In the genomic region with DNA sequence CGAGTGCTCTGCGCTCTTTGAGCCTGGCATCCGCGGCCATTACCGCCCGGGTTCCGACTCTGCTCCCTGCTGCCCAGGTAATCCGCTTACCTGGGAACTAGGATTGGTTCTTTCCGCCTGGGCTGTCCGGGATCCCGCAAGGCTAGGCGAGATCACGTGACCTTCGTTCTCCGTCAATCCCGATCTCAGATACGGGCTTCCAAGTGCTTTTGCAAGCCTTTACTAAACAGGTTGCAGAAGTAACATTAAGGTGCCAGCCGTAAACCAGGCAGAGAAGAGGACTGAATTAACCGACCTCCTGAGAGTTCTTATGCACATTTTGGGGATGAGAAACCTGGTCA, we compare ENCODE assay signal across 8 mouse cellular contexts. TPM values are rescaled to one million over a fixed set of nuclear protein-coding genes. Genes with fewer than 3 reads are reported as not detected.
DNase-seq lines count a peak whose midpoint lies in the region; ATAC-seq and TF ChIP-seq lines count a peak whose summit lies in the region.

No protein-coding gene starts in this region.

- H3K27ac ChIP-seq in liver, adult 2 months (replicated peaks; ENCODE audit: insufficient read depth, low read depth, low read length), result peak overlapping the region; percentile 86
- peak overlapping the region; percentile 72 for H3K27ac ChIP-seq in embryonic facial prominence, embryonic 12.5 days
- H3K27ac ChIP-seq in intestine, embryonic 15.5 days, result peak overlapping the region; percentile 89
- H3K27ac ChIP-seq in neural tube, embryonic 12.5 days, result no peak overlapping the region

- no peaks in the 10 kb centered on the region for H3K27me3 ChIP-seq in liver, adult 2 months (ENCODE audit: control insufficient read depth, insufficient read depth, low read length)
- H3K27me3 ChIP-seq in embryonic facial prominence, embryonic 12.5 days, result no peaks in the 10 kb centered on the region
- H3K27me3 ChIP-seq in intestine, embryonic 15.5 days (replicated peaks), result no peaks in the 10 kb centered on the region
- no peaks in the 10 kb centered on the region for H3K27me3 ChIP-seq in neural tube, embryonic 12.5 days (replicated peaks)

- no peaks in the 10 kb centered on the region for H3K9me3 ChIP-seq in embryonic facial prominence, embryonic 12.5 days
- H3K9me3 ChIP-seq in intestine, embryonic 15.5 days, result no peaks in the 10 kb centered on the region
- no peaks in the 10 kb centered on the region for H3K9me3 ChIP-seq in neural tube, embryonic 12.5 days

- TF ChIP-seq CTCF in liver, adult 2 months (IDR thresholded peaks at IDR 0.05; ENCODE audit: low read depth, low read length), result no peak

- peak overlapping the region; percentile 76 for H3K4me2 ChIP-seq in embryonic facial prominence, embryonic 12.5 days (replicated peaks)
- H3K4me2 ChIP-seq in intestine, embryonic 15.5 days (replicated peaks), result peak overlapping the region; percentile 73
- peak overlapping the region; percentile 93 for H3K4me2 ChIP-seq in neural tube, embryonic 12.5 days (replicated peaks)

- H3K4me1 ChIP-seq in liver, adult 2 months (ENCODE audit: control insufficient read depth, insufficient read depth, low read length), result peaks cover 10% of the 10 kb centered on the region
- peaks cover 29% of the 10 kb centered on the region for H3K4me1 ChIP-seq in embryonic facial prominence, embryonic 12.5 days
- H3K4me1 ChIP-seq in intestine, embryonic 15.5 days (replicated peaks), result peaks cover 27% of the 10 kb centered on the region
- peaks cover 37% of the 10 kb centered on the region for H3K4me1 ChIP-seq in neural tube, embryonic 12.5 days

- DNase-seq in liver, adult 2 months (ENCODE audit: extremely low read depth, low read depth, low spot score), result peak; percentile 83
- DNase-seq in liver, result no peak
- no peak for DNase-seq in layer of hippocampus, adult 9-11 months
- DNase-seq in embryo, embryonic 11 days, result no peak
- DNase-seq in cerebellum, postnatal 4 days (ENCODE audit: low spot score in 2 of 2), result no peak

- H3K9ac ChIP-seq in liver, adult 2 months (ENCODE audit: low read depth, low read length), result peak overlapping the region; percentile 90
- peak overlapping the region; percentile 74 for H3K9ac ChIP-seq in embryonic facial prominence, embryonic 12.5 days
- H3K9ac ChIP-seq in intestine, embryonic 15.5 days, result peak overlapping the region; percentile 92
- peak overlapping the region; percentile 72 for H3K9ac ChIP-seq in neural tube, embryonic 12.5 days

- under 1% methylated on average over 19 of the region's 19 CpGs for WGBS in liver, adult 2 months
- under 1% methylated on average over 19 of the region's 19 CpGs for WGBS in embryonic facial prominence, embryonic 12.5 days
- WGBS in intestine, embryonic 15.5 days, result under 1% methylated on average over 19 of the region's 19 CpGs
- WGBS in neural tube, embryonic 12.5 days, result under 1% methylated on average over 19 of the region's 19 CpGs

- TF ChIP-seq POLR2A in liver, adult 2 months (IDR thresholded peaks at IDR 0.05; ENCODE audit: extremely low read depth, insufficient read depth, low read length), result peak; percentile 80

- peaks cover 5% of the 10 kb centered on the region; the same call in 1 of the 2 replicates for H3K79me2 ChIP-seq in liver, adult 2 months (ENCODE audit: control insufficient read depth, insufficient read depth, low read length)

- no peak for ATAC-seq in embryonic facial prominence, embryonic 12.5 days (ENCODE audit: insufficient number of reproducible peaks, insufficient read depth, low FRiP score, low TSS enrichment)
- peak; percentile 26 for ATAC-seq in intestine, embryonic 15.5 days
- ATAC-seq in neural tube, embryonic 12.5 days (ENCODE audit: low FRiP score, low read depth), result no peak; the same call in 1 of the 2 replicates

- peak overlapping the region; percentile 85 for H3K4me3 ChIP-seq in liver, adult 2 months (ENCODE audit: insufficient read depth, low read depth, low read length)
- H3K4me3 ChIP-seq in embryonic facial prominence, embryonic 12.5 days, result peak overlapping the region; percentile 78
- H3K4me3 ChIP-seq in intestine, embryonic 15.5 days (replicated peaks), result peak overlapping the region; percentile 85
- peak overlapping the region; percentile 72 for H3K4me3 ChIP-seq in neural tube, embryonic 12.5 days

- peaks cover 12% of the 10 kb centered on the region; the same call in 1 of the 2 replicates for H3K36me3 ChIP-seq in liver, adult 2 months (ENCODE audit: control insufficient read depth, insufficient read depth, low read length)
- H3K36me3 ChIP-seq in embryonic facial prominence, embryonic 12.5 days, result peaks cover 22% of the 10 kb centered on the region
- H3K36me3 ChIP-seq in intestine, embryonic 15.5 days, result peaks cover 11% of the 10 kb centered on the region; the same call in 1 of the 2 replicates
- peaks cover 28% of the 10 kb centered on the region for H3K36me3 ChIP-seq in neural tube, embryonic 12.5 days

RNA-seq across cellular contexts. Expression of a gene that starts 0.3 kb away (rescaled TPM):
- total RNA-seq in liver, adult 2 months (2014; rRNA removed), result 58.5 and 71.1 TPM in 2 replicates
- polyA plus RNA-seq in liver, adult 2 months (2012; rRNA removed), result 95.1 and 97.3 TPM in 2 replicates
- 98.1 and 102 TPM in 2 replicates for polyA plus RNA-seq in embryonic facial prominence, embryonic 12.5 days (2016; fragmentation: Nextera tagmentation; extraction: Ambion mirVana)
- 148 and 156 TPM in 2 replicates for polyA plus RNA-seq in intestine, embryonic 15.5 days (2015; fragmentation: Nextera tagmentation; extraction: Ambion mirVana)
- polyA plus RNA-seq in neural tube, embryonic 12.5 days (2016; fragmentation: Nextera tagmentation; extraction: Ambion mirVana), result 76.9 and 86.9 TPM in 2 replicates

RNA-seq across cellular contexts. Expression of a gene that starts 0.5 kb away (rescaled TPM):
- 48.1 and 49.0 TPM in 2 replicates for total RNA-seq in liver, adult 2 months (2014; rRNA removed)
- polyA plus RNA-seq in liver, adult 2 months (2012; rRNA removed), result 46.6 and 55.5 TPM in 2 replicates
- polyA plus RNA-seq in embryonic facial prominence, embryonic 12.5 days (2016; fragmentation: Nextera tagmentation; extraction: Ambion mirVana), result 28.5 and 29.8 TPM in 2 replicates
- 64.6 and 73.2 TPM in 2 replicates for polyA plus RNA-seq in intestine, embryonic 15.5 days (2015; fragmentation: Nextera tagmentation; extraction: Ambion mirVana)
- 45.2 and 47.4 TPM in 2 replicates for polyA plus RNA-seq in neural tube, embryonic 12.5 days (2016; fragmentation: Nextera tagmentation; extraction: Ambion mirVana)

RNA-seq across cellular contexts. Expression of a gene that starts 3.8 kb away (rescaled TPM):
- 5.0 and 5.4 TPM in 2 replicates for total RNA-seq in liver, adult 2 months (2014; rRNA removed)
- polyA plus RNA-seq in liver, adult 2 months (2012; rRNA removed), result 5.6 and 7.1 TPM in 2 replicates
- polyA plus RNA-seq in embryonic facial prominence, embryonic 12.5 days (2016; fragmentation: Nextera tagmentation; extraction: Ambion mirVana), result 57.3 and 61.1 TPM in 2 replicates
- 41.1 and 45.7 TPM in 2 replicates for polyA plus RNA-seq in intestine, embryonic 15.5 days (2015; fragmentation: Nextera tagmentation; extraction: Ambion mirVana)
- 42.0 and 45.2 TPM in 2 replicates for polyA plus RNA-seq in neural tube, embryonic 12.5 days (2016; fragmentation: Nextera tagmentation; extraction: Ambion mirVana)

RNA-seq across cellular contexts. Expression of a gene that starts 17.0 kb away (rescaled TPM):
- total RNA-seq in liver, adult 2 months (2014; rRNA removed), result 0.65 and 0.87 TPM in 2 replicates
- polyA plus RNA-seq in liver, adult 2 months (2012; rRNA removed), result 0.40 and 0.66 TPM in 2 replicates
- 130 and 134 TPM in 2 replicates for polyA plus RNA-seq in embryonic facial prominence, embryonic 12.5 days (2016; fragmentation: Nextera tagmentation; extraction: Ambion mirVana)
- polyA plus RNA-seq in intestine, embryonic 15.5 days (2015; fragmentation: Nextera tagmentation; extraction: Ambion mirVana), result 61.8 and 66.2 TPM in 2 replicates
- 68.3 and 69.7 TPM in 2 replicates for polyA plus RNA-seq in neural tube, embryonic 12.5 days (2016; fragmentation: Nextera tagmentation; extraction: Ambion mirVana)

RNA-seq across cellular contexts. Expression of a gene that starts 27.9 kb away (rescaled TPM):
- total RNA-seq in liver, adult 2 months (2014; rRNA removed), result 20.3 TPM in 2 replicates
- polyA plus RNA-seq in liver, adult 2 months (2012; rRNA removed), result 31.6 and 33.5 TPM in 2 replicates
- polyA plus RNA-seq in embryonic facial prominence, embryonic 12.5 days (2016; fragmentation: Nextera tagmentation; extraction: Ambion mirVana), result 62.6 and 67.6 TPM in 2 replicates
- polyA plus RNA-seq in intestine, embryonic 15.5 days (2015; fragmentation: Nextera tagmentation; extraction: Ambion mirVana), result 56.4 and 58.4 TPM in 2 replicates
- 52.1 and 54.1 TPM in 2 replicates for polyA plus RNA-seq in neural tube, embryonic 12.5 days (2016; fragmentation: Nextera tagmentation; extraction: Ambion mirVana)
